Mouse (Mus musculus): ENCODE results near the gene Ddx10. TPM values are rescaled to one million over a fixed set of nuclear protein-coding genes. Genes with fewer than 3 reads are reported as not detected.

Ddx10 gene
- 10 to 100 TPM; 21.5 to 23.9 TPM for total RNA-seq (2023)

DNA sequence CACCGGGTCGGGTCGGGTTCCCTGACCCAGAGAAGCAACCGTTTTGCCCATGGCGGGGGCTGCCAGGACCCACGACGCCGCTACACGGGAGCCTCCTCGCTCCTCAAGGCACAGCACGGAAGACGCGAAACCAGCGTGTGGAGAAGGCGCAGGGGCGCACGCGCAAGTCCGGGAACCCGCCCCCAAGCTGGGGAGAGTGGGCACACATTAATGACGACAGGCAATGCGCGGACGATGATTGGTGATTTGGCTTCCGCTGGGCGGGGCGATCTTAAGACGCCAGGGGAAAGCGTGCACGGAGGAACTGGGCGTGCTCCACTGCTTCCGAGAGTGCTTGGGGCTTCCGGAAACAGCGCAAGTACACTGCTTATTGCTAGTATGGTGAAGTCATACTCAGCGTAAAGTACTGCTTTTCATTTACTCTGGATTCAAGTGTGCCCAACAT lies at the start of gene Ddx10:
Gene Ddx10, minus strand, starts transcription at position 101 of the 445 bp plus-strand sequence.

Other genes with a start within 250 kb of the Ddx10 start
- gene Exph5, start 53.6 kb upstream of the Ddx10 start, total RNA-seq (2023) = not detected
- gene Kdelc2, start 136.0 kb upstream of the Ddx10 start, total RNA-seq (2023) = 1 to 10 TPM; 6.8 to 7.5 TPM
- gene 4930550C14Rik, start 154.3 kb upstream of the Ddx10 start, total RNA-seq (2023) = not detected

All from monocyte, adult 59 days (primary cell).